Mouse (Mus musculus) embryonic fibroblast, embryonic 13.5 days (primary cell): ENCODE data around the gene Tmem185b.

ENCODE experiments used
- CTCF ChIP-seq: IDR thresholded peaks from 2 replicates; pipeline ENCODE4 v1.5.1; 2011; ENCODE audit warnings: mild to moderate bottlenecking, control low read depth, low read length, moderate library complexity, borderline replicate concordance; ENCODE audit not compliant: insufficient read depth
- POLR2A ChIP-seq: IDR thresholded peaks from 2 replicates; pipeline ENCODE4 v1.6.1; 2011; ENCODE audit warnings: low read depth, mild to moderate bottlenecking, control low read depth, low read length, moderate library complexity

DNA sequence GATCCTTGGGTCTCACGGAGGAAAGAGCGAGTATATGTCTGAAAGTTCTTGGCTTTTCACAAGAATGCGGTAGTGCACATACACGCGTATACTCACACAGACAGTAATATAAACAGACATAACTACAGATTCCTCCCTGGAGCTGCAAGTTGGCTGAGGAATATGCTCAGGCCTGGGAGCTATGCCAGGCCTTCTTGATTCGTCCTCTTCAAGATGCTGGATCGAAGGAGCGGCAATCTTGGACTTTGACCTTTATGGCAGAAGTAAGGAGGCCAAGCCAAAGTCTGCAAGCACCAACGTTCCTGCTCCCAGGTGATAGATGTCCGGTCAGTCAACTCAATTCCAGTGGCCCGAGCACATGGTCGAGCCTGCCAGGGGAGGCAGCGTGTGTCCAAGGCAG, 5.0 kb downstream of the Tmem185b start:
- TF ChIP-seq CTCF (no peak), POLR2A (no peak)
